Mouse (Mus musculus) erythroblast, embryonic 14.5 days (primary cell): ENCODE results near the gene Sgca. TPM values are rescaled to one million over a fixed set of nuclear protein-coding genes. Genes with fewer than 3 reads are reported as not detected.
"Not testable (repeated sequence)": the region's sequence is repeated elsewhere in the genome, so short reads cannot be mapped to it uniquely, and the experiment has no call there.

Source experiments
- H3K27me3 ChIP-seq: 2 replicates; pipeline ENCODE4 v1.6.1; 2012; ENCODE audit warnings: inconsistent platforms; ENCODE audit not compliant: control insufficient read depth
- H3K36me3 ChIP-seq: 2 replicates; pipeline ENCODE4 v1.6.1; 2012; ENCODE audit warnings: mild to moderate bottlenecking, inconsistent platforms; ENCODE audit not compliant: control insufficient read depth
- H3K4me1 ChIP-seq: 2 replicates; pipeline ENCODE4 v1.6.1; 2012; ENCODE audit warnings: inconsistent platforms; ENCODE audit not compliant: control insufficient read depth
- H3K4me3 ChIP-seq: replicated peaks from 2 replicates; pipeline ENCODE3; 2012; ENCODE audit warnings: moderate library complexity, mild to moderate bottlenecking, inconsistent platforms
- H3K9me3 ChIP-seq: 2 replicates; pipeline ENCODE4 v1.6.1; 2012; ENCODE audit warnings: low read length, inconsistent platforms, mixed read lengths; ENCODE audit not compliant: control insufficient read depth
- GATA1 ChIP-seq: IDR thresholded peaks from 2 replicates; pipeline ENCODE4 v1.6.1; 2012; ENCODE audit warnings: low read length, inconsistent platforms, mixed read lengths
- TAL1 ChIP-seq: IDR thresholded peaks from 3 replicates; pipeline ENCODE4 v1.6.1; 2012; ENCODE audit warnings: low read length, inconsistent platforms, mixed read lengths
- polyA plus RNA-seq: library from polyadenylated mRNA; stranded (reverse); fragments of >175 nt; gene quantifications from 2 replicates; pipeline ENCODE4 v1.2.3, GENCODE M21; 2012

Sgca gene
- polyA plus RNA-seq, 1 experiment: not detected

GRCm38 (mm10) chr11:95011416-95011815 lies 35.3 kb upstream of the Sgca start:
- Histone ChIP-seq H3K36me3 (peaks cover 62% of the 10 kb centered on the region), H3K27me3 (peaks cover 4% of the 10 kb centered on the region; the same call in 1 of the 2 replicates), H3K9me3 (no peaks in the 10 kb centered on the region), H3K4me3 (peak overlapping the region; percentile 97), H3K4me1 (peaks cover 82% of the 10 kb centered on the region)
- TF ChIP-seq GATA1 (no peak), TAL1 (no peak)

- not testable (repeated sequence) for H3K27me3 ChIP-seq, H3K9me3 ChIP-seq
- Histone ChIP-seq H3K36me3 (peaks cover 60% of the 10 kb centered on the region), H3K4me3 (peak overlapping the region; percentile 97), H3K4me1 (peaks cover 82% of the 10 kb centered on the region)
Observed at GRCm38 (mm10) chr11:95010841-95011403, 34.8 kb upstream of the Sgca start.

- H3K4me1 ChIP-seq: peaks cover 82% of the 10 kb centered on the region
- peaks cover 4% of the 10 kb centered on the region; the same call in 1 of the 2 replicates for H3K27me3 ChIP-seq
- H3K4me3 ChIP-seq: peak overlapping the region; percentile 97
- no peaks in the 10 kb centered on the region for H3K9me3 ChIP-seq
- TF ChIP-seq TAL1 (no peak), GATA1 (no peak)
- H3K36me3 ChIP-seq: peaks cover 60% of the 10 kb centered on the region
Observed at GRCm38 (mm10) chr11:95010141-95010739, 34.1 kb upstream of the Sgca start.

- peaks cover 82% of the 10 kb centered on the region for H3K4me1 ChIP-seq
- H3K4me3 ChIP-seq: peak within 1 kb of the TSS; percentile 97
- H3K36me3 ChIP-seq: peaks cover 60% of the 10 kb centered on the region
- H3K9me3 ChIP-seq: no peaks in the 10 kb centered on the region
- TF ChIP-seq TAL1: no peak
- H3K27me3 ChIP-seq: peaks cover 4% of the 10 kb centered on the region; the same call in 1 of the 2 replicates
Observed at GRCm38 (mm10) chr11:95009629-95010014, 33.5 kb upstream of the Sgca start, which contains the start of gene Samd14. Samd14 (plus strand) TSS chr11:95009879.

GRCm38 (mm10) chr11:95008661-95009628 lies 32.8 kb upstream of the Sgca start:
- TF ChIP-seq TAL1 (no peak), GATA1 (no peak)
- Histone ChIP-seq H3K36me3 (peaks cover 60% of the 10 kb centered on the region), H3K27me3 (peaks cover 4% of the 10 kb centered on the region; the same call in 1 of the 2 replicates), H3K4me3 (peak overlapping the region; percentile 97), H3K4me1 (peaks cover 82% of the 10 kb centered on the region), H3K9me3 (no peaks in the 10 kb centered on the region)

- Histone ChIP-seq H3K36me3 (peaks cover 62% of the 10 kb centered on the region), H3K27me3 (peaks cover 4% of the 10 kb centered on the region; the same call in 1 of the 2 replicates), H3K4me3 (peak overlapping the region; percentile 61), H3K4me1 (peaks cover 84% of the 10 kb centered on the region), H3K9me3 (no peaks in the 10 kb centered on the region)
- no peak for TF ChIP-seq TAL1
- TF ChIP-seq GATA1: no peak
Observed at GRCm38 (mm10) chr11:95007418-95007817, 31.3 kb upstream of the Sgca start.

- H3K4me1 ChIP-seq: peaks cover 84% of the 10 kb centered on the region
- peaks cover 67% of the 10 kb centered on the region for H3K36me3 ChIP-seq
Observed at GRCm38 (mm10) chr11:95006525-95007219, 30.5 kb upstream of the Sgca start.

GRCm38 (mm10) chr11:95006038-95006437 lies 29.9 kb upstream of the Sgca start:
- H3K4me3 ChIP-seq: peak overlapping the region; percentile 61
- TF ChIP-seq TAL1 (no peak), GATA1 (no peak)
- H3K36me3 ChIP-seq: peaks cover 68% of the 10 kb centered on the region
- H3K4me1 ChIP-seq: peaks cover 86% of the 10 kb centered on the region
- H3K9me3 ChIP-seq: no peaks in the 10 kb centered on the region
- H3K27me3 ChIP-seq: peaks cover 4% of the 10 kb centered on the region; the same call in 1 of the 2 replicates

More at GRCm38 (mm10) chr11:95006525-95007219, 30.5 kb upstream of the Sgca start:
- H3K4me3 ChIP-seq: peak overlapping the region; percentile 61
- peaks cover 4% of the 10 kb centered on the region; the same call in 1 of the 2 replicates for H3K27me3 ChIP-seq
- no peaks in the 10 kb centered on the region for H3K9me3 ChIP-seq
- TF ChIP-seq GATA1: no peak
- no peak for TF ChIP-seq TAL1

- TF ChIP-seq TAL1 (no peak), GATA1 (no peak)
- no peaks in the 10 kb centered on the region for H3K9me3 ChIP-seq
- no peak overlapping the region for H3K4me3 ChIP-seq
- H3K27me3 ChIP-seq: no peaks in the 10 kb centered on the region
- H3K4me1 ChIP-seq: peaks cover 98% of the 10 kb centered on the region
- peaks cover 74% of the 10 kb centered on the region for H3K36me3 ChIP-seq
Observed at GRCm38 (mm10) chr11:95004937-95005198, 28.7 kb upstream of the Sgca start.
